Mouse (Mus musculus): ENCODE data around the gene Rap1gap.

The Rap1gap gene

GRCm38 (mm10) chr4:137744433-137744918 is 80.0 kb downstream of the Rap1gap start:
- DNase-seq (ENCODE audit: low read depth): no peak

DNA sequence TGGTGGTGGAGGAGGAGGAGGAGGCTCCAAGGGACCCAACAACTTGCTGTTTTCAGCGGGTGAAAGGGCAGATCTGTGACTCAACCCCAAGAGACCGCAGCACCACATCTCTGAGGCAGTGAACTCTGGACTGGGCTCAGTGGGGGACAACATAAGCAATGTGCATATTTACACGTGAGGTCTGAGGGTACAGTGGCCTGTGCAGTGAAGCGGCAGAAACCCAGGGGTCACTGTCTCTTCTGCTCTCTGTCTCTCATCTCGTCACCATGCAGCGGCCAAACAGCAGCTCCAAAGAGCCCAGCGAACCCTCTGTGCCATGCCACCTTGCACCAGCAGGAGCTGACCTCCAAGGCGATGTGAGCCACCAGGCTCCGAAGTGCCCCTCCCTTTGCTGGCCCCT is 82.6 kb downstream of the Rap1gap start:
- no peak for DNase-seq (ENCODE audit: low read depth)

DNA sequence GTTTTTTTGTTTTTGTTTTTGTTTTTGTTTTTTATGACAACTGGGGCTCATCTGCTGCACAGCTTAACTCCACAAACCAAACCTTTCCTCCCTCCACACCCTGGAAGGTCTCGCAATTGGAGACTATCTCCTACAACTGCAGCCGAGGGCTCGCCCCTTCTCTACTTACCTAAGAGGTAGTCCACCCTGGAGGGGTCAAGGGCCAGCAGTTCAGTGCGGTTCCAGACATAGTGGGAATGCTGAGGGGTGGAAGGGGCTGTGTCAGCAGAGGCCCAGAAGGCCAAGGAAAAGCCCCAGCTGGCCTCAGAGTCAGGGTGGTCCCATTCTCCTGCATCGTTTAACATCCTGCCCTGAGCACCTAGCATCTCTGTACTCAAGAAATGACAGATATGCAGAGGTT is 83.1 kb downstream of the Rap1gap start:
- no peak for DNase-seq (ENCODE audit: low read depth)

GRCm38 (mm10) chr4:137748726-137749125 is 84.2 kb downstream of the Rap1gap start:
- DNase-seq (ENCODE audit: low read depth): no peak

GRCm38 (mm10) chr4:137749680-137750079 is 85.2 kb downstream of the Rap1gap start:
- no peak for DNase-seq (ENCODE audit: low read depth)

DNA sequence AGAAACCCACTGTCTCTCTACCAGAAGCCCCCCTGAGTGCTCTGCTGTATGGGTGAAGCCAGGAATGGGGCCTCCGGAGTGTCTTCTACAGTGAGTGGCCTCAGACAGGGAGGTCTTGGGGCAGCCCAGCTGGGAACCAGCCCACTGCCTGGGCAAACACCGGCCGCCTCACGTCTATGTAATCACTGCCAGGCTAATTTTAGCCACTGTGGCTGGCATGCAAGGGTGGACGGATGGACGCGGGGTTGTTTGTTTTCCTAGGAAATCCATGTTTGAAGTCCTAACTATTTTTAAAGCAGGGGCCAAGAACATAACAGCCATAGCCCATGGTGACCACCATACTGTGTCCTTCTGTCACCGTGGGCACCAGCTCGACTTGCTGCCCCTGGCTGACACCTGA is 85.6 kb downstream of the Rap1gap start:
- DNase-seq (ENCODE audit: low read depth): no peak

- DNase-seq (ENCODE audit: low read depth): peak; percentile 30
Measured at GRCm38 (mm10) chr4:137751310-137751709, 86.8 kb downstream of the Rap1gap start.

DNA sequence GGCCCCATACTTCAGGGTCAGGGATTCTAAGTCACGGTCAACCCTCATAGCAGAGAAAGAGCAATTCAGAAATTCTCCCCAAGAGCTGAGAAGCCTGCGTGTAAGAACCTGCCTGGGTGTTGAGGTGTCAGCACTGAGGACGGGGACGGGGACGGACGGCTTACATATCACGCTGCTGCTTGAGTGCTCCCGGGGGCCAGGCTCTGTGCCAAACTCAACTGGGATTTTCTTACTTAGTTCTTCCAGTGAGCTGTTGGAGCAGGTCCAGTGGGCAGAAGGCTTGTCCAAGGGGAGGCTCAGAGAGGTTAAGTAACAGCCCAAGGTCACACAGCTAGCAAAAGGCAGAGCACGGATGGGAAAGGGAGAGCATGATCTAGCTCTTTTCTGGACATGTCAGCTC is 87.2 kb downstream of the Rap1gap start:
- DNase-seq (ENCODE audit: low read depth): no peak

DNA sequence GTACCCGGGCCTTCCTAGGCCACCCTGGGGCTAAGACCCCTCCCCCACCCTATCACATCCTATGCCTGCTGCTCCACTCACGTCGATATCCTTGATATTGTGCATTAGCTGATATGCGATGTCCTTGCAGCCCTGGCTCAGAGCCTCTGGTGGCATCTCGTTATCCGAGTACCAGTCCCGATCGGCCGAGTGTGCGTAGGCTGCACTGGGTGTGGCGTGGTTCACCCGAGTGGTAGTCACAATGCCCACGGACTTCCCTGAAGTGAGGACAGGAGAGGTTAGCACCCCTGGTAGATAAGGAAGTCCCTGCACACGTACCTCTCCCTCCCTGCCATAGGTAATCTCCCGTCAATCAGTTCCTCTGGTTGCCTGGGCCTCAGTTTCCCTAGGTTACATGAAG is 87.9 kb downstream of the Rap1gap start:
- no peak for DNase-seq (ENCODE audit: low read depth)

DNA sequence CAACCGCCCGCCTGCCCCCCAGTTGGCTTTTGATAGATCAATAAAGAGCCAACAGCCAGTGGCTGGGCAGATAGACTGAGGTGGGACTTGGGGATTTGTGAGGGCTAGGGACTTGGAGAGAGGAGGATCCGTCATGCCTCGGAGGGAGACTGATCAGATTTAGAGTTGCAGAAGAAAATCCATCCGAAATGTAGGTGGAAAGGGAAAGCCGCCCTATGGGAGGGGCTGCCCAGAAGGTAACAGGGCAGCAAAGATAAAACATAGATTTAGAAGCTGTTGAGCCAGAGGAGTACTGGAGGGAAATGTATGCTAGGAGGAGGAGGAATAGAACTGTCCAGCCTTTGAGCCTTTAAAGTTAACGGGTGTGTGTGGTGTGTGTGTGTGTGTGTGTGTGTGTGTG is 88.7 kb downstream of the Rap1gap start:
- no peak for DNase-seq (ENCODE audit: low read depth)

DNA sequence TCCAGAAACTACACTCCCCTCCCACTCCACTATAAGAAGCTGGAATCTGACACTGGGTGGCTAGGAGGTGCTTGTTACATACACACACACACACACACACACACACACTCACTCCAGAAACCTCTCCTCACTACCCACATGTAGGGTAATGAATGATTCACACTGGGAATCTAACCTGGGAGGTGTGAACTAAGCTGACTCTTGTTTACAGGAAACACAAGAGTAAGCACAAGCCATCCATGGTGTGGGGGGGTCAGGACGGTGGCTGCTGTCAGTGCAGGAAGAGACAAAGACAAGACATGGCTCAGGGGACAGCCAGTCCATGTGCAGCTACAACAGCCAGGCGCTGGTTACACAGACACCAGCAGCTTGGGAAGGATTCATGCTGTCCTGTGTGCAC is 89.9 kb downstream of the Rap1gap start:
- DNase-seq (ENCODE audit: low read depth): no peak

DNA sequence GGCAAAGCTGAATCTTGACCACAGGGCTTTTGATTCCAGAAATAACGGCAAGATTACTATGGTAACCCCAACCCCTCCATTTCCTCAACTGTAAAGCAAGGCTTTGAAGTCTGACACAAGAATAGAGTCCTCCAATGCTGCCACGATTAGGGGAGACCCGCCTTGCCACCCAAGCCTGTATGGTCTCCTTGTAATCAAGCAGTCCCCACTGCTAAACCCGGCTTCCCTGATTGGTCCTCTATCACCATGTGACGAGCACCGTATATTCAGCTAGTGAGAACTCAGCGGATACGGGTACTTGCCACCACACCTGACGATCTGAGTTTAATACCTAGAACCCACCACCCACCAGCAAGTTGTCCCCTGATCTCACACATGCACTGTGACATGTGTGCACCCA is 98.4 kb downstream of the Rap1gap start:
- DNase-seq (ENCODE audit: low read depth): no peak

DNA sequence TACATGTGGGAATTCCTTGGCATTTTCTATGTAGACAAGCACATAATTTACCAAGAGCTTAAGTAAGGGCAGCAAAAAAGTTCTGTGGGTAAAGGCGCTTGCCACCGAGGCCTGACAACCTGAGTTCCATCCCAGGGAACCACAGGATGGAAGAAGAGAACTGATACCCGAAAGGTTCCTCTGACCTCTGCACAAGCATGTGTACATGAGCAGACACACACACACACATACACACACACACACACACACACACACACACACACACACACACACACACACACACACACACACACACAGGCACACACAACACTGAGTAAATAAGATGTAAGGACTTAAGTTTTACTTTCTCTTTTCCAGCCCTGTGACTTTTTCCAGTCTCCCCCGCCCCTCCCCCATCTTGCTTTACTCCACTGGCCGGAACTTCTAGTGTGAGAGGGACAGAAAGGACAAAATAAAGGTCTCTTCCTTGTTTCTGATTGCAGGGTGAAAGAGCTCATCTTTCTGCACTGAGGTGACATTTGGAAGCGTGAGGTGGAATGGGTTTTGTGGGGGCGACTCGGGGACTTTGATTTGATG is 99.5 kb downstream of the Rap1gap start:
- no peak for DNase-seq (ENCODE audit: low read depth)

DNA sequence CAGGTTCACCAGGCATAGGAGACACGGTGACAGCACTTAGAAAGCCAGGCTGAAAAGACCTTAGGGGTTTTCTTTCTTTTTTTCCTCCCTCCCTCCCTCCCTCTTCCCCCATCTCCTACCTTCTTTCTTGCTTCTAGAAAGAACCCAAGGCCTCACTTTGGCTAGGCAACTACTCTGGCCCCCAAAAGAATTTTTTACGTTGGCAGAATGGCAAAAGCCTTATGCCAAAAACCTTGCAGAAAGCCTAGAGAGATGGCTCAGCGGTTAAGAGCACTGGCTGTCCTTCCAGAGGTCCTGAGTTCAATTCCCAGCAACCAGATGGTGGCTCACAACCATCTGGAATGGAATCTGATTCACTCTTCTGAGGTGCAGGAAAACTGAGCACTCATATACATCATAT is 100.1 kb downstream of the Rap1gap start:
- no peak for DNase-seq (ENCODE audit: low read depth)

DNA sequence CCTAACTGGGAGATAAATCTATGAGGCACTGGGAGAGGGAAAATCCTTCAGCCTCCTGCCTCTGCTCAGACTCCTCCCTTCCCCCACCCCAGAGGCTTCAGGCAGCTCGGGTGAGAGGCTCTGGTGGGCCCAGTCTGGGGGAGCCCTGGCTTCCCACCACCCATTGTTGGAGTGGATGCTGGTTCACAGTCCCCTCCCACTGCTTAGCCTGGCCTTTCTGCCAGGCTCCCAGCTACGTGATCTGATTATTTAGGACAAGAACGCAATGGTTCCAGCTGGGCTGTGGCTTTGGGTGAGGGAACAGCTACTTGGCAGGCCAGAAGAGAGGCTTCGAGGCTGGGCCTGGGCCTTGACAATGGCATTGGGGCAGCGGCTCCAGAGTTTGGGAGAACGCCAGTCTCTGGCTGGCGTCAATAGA is 101.0 kb downstream of the Rap1gap start:
- DNase-seq (ENCODE audit: low read depth): no peak

GRCm38 (mm10) chr4:137766365-137766764 is 101.8 kb downstream of the Rap1gap start:
- no peak for DNase-seq (ENCODE audit: low read depth)

DNA sequence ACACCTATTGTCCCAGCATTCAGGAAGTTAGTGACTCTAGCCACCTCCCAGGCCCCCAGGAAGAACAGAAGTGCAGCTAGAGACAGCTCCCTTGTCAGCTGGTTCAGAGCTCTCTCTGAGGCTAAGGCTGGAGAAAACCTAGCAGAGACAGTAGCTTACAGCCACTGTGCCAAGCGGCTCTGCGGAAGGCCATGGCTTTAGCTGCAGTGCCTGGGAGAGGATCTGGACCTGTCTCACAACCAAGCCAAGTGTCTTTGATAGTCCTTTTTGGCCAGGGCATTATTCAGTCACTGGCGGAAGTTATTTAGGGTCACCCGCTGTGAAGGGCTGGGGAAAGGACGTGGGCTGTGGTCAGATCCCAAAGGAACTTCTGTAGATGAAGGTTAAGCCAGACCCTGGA is 103.9 kb downstream of the Rap1gap start:
- no peak for DNase-seq (ENCODE audit: low read depth)

DNA sequence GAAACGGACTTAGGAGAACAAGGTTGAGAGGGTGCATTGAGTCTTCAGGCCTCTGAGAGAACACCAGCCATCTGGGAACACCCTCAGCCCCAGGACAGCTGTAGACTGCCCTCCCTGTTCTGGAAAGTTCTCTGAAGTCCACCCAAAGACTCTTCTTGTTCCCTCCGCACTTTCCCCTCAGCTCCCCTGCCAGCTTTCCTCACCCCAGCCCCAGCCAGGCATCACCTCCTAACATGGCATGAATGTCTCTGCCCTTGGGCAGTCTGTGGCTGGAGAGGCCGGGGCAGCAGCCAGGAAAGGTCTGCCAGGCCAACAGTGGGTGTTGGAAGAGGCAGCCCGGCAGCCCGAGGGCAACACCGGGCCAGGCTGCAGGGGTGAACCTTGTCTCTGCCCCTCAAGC is 104.3 kb downstream of the Rap1gap start:
- no peak for DNase-seq (ENCODE audit: low read depth)

DNA sequence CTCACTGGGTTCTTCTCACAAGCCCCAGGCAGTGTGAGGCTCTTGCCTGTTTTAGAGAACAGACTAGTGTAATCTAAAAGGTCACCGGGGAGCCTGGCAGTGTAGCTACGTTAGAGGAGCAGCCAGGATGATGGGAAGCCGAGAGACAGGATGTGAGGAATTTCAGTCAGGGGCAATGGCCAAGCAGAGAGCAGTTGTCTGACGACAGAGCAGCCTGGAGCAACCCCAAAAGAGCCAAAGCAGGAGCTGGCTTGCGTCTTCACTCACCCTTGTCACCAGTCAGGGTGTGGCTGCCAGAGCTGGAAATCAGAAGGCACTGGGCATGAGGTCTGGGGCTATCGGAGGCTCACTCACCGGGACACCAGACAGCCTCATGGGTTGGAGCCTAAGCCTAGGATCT is 105.1 kb downstream of the Rap1gap start:
- DNase-seq (ENCODE audit: low read depth): no peak

DNA sequence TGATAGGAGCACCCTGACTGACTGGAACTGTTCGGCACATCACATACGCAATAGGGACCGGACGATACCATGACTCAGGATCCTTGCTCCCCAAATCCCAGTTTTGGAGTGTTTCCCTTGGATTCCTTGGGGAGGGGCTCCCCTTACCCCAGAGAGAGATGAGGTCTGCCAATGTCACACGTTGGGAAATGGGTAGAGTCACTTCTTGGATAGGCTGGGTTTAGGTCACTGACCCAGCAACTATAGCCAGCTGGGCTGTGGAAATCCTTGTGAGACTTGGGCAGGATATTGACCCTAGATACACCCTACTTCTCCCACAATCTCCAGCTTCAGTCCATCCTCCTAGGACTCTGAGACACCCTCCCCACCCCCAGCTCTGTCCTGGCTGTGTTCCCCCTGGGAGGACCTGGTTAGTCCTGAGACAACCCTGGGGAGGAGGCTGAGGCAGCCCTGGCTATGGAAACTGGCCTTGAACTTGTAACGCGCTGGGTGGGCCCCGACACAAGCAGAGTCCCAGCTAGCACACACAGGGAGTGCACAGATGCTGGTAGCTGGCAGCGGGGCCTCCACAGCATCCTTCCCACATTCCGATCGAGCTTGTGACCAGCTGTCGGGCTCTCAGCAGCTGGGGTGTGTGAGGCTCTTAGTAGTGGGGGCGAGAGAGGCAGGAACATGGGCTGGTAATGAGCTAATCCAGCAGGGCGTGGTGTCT is 106.5 kb downstream of the Rap1gap start:
- DNase-seq (ENCODE audit: low read depth): no peak

- DNase-seq (ENCODE audit: low read depth): no peak
Measured at GRCm38 (mm10) chr4:137771749-137772148, 107.2 kb downstream of the Rap1gap start.

- no peak for DNase-seq (ENCODE audit: low read depth)
Measured at GRCm38 (mm10) chr4:137772438-137773056, 108.0 kb downstream of the Rap1gap start.

DNA sequence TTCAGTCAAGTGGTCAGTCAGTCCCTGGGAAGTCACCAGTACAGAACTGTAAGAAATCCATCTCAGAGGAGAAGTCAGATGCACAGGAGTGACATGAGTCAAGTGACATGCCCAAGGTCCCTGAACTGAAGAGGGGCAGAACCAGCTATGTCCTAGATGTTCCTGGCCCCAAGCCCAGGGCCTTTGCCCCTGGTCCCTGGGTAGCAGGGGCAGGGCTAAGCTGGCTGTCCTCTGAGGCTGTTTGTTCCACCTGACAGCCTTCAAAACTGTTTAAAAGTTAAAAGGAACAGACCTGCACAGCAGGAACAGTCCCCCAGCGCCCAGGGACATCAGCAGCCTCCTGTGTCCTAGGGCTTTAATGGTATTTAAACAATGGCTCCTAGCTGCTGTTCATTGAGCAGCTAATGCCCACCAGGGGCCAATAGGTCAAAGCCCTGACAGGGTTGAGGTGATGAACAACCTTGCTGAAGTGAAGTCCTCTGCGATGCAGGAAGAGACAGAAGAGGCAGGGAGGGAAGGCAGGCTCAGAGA is 108.9 kb downstream of the Rap1gap start:
- DNase-seq (ENCODE audit: low read depth): no peak
